Mouse (Mus musculus) liver, embryonic 12.5 days (tissue): ENCODE measurements around the gene Olfr1425. TPM values are rescaled to one million over a fixed set of nuclear protein-coding genes. Genes with fewer than 3 reads are reported as not detected.

ENCODE experiments used
- ATAC-seq: fragments of 200-750 bp; cut with Nextera tagmentation; 2 replicates; pipeline ENCODE4 v1.8.0; 2017; ENCODE audit warnings: moderate number of reproducible peaks, mild to moderate bottlenecking, moderate library complexity
- H3K27ac ChIP-seq: fragments of 300-500 bp; sonication (generic); 2 replicates; pipeline ENCODE4 v1.5.1; 2016; ENCODE audit warnings: mild to moderate bottlenecking
- H3K27me3 ChIP-seq: fragments of 300-500 bp; sonication (generic); replicated peaks from 2 replicates; pipeline ENCODE4 v1.6.1; 2016; ENCODE audit warnings: mild to moderate bottlenecking, moderate library complexity
- H3K36me3 ChIP-seq: fragments of 300-500 bp; sonication (generic); 2 replicates; pipeline ENCODE4 v1.6.1; 2016; ENCODE audit warnings: mild to moderate bottlenecking, moderate library complexity
- H3K4me1 ChIP-seq: fragments of 300-500 bp; sonication (generic); 2 replicates; pipeline ENCODE4 v1.6.1; 2016
- H3K4me2 ChIP-seq: fragments of 300-500 bp; sonication (generic); 2 replicates; pipeline ENCODE4 v1.6.1; 2016; ENCODE audit warnings: mild to moderate bottlenecking, moderate library complexity
- H3K4me3 ChIP-seq: fragments of 300-500 bp; sonication (generic); 2 replicates; pipeline ENCODE4 v1.5.1; 2016; ENCODE audit warnings: mild to moderate bottlenecking, moderate library complexity
- H3K9ac ChIP-seq: fragments of 300-500 bp; sonication (generic); 2 replicates; pipeline ENCODE4 v1.6.1; 2016; ENCODE audit warnings: mild to moderate bottlenecking, moderate library complexity
- H3K9me3 ChIP-seq: fragments of 300-500 bp; sonication (generic); replicated peaks from 2 replicates; pipeline ENCODE4 v1.6.1; 2016; ENCODE audit warnings: mild to moderate bottlenecking, moderate library complexity
- WGBS: fragments of 180-500 bp; shearing (Covaris S2); methylation state at CpG from one replicate; pipeline ENCODE4 v1.1.7; 2016; ENCODE audit not compliant: insufficient replicate concordance; 5-methylcytosine and 5-hydroxymethylcytosine counted together
- polyA plus RNA-seq: library from polyadenylated mRNA; unstranded; fragments of >200 nt; fragmentation: Nextera tagmentation; extraction: Ambion mirVana; gene quantifications from 2 replicates; pipeline ENCODE4 v1.2.1, GENCODE M21; 2016

The Olfr1425 gene
- polyA plus RNA-seq, 1 experiment from 2014 or later = not detected

DNA sequence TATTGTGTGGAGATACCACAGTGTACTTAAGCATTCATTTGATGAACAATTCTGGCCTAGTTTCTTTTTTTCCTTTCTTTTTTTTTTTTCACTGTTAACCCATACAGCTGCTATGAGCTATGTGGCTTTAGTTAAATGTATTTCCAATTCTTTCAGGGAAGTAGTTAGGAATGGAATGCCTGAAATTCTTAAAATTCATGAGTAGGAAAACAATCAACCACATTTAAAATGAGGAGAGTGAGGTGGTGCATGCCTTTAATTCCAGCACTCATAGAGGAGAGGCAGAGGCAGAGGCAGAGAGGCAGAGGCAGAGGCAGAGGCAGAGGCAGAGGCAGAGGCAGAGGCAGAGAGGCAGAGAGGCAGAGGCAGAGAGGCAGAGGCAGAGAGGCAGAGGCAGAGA, 39.8 kb downstream of the Olfr1425 start:
- H3K4me3 ChIP-seq = no peak overlapping the region
- no peaks in the 10 kb centered on the region for H3K9me3 ChIP-seq
- H3K4me2 ChIP-seq = no peak overlapping the region
- H3K27me3 ChIP-seq = no peaks in the 10 kb centered on the region
- H3K27ac ChIP-seq = no peak overlapping the region
- H3K9ac ChIP-seq = no peak overlapping the region
- no peaks in the 10 kb centered on the region for H3K4me1 ChIP-seq
- H3K36me3 ChIP-seq = no peaks in the 10 kb centered on the region
- no peak for ATAC-seq

GRCm38 (mm10) chr19:12026606-12027005, 50.9 kb downstream of the Olfr1425 start:
- Histone ChIP-seq H3K4me3 (no peak overlapping the region), H3K4me1 (0 out of 2 replicates have a peak, but pooled peaks cover 9% of the 10 kb centered on the region), H3K9ac (no peak overlapping the region), H3K27ac (no peak overlapping the region), H3K4me2 (no peak overlapping the region), H3K27me3 (no peaks in the 10 kb centered on the region), H3K36me3 (no peaks in the 10 kb centered on the region), H3K9me3 (no peaks in the 10 kb centered on the region)
- ATAC-seq = no peak
- WGBS = 15% methylated on average over 2 of the region's 2 CpGs

DNA sequence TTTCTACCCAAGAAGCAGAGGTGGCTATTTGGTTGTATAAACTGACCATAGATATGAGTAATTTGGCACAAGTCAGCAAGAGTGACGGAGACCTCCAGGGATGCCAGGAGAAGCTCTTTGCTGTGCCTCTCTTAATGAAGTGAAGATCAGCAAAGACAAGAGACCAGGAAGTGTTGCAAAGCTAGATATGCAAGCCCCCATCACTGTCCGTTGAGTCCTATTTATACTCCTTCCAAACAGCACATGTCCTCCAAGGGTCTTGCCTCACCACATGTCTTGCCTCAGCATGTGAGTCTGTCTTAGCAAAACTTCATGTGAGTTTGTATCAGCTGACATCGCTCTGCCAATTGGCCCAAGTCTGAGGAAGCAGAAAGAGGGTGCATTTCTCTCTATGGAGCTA, 52.2 kb downstream of the Olfr1425 start:
- Histone ChIP-seq H3K9me3 (no peaks in the 10 kb centered on the region), H3K4me2 (no peak overlapping the region), H3K9ac (no peak overlapping the region), H3K4me3 (no peak overlapping the region), H3K36me3 (no peaks in the 10 kb centered on the region), H3K27me3 (no peaks in the 10 kb centered on the region), H3K27ac (no peak overlapping the region), H3K4me1 (0 out of 2 replicates have a peak, but pooled peaks cover 9% of the 10 kb centered on the region)
- WGBS = 37% methylated on average over 3 of the region's 3 CpGs
- no peak for ATAC-seq

DNA sequence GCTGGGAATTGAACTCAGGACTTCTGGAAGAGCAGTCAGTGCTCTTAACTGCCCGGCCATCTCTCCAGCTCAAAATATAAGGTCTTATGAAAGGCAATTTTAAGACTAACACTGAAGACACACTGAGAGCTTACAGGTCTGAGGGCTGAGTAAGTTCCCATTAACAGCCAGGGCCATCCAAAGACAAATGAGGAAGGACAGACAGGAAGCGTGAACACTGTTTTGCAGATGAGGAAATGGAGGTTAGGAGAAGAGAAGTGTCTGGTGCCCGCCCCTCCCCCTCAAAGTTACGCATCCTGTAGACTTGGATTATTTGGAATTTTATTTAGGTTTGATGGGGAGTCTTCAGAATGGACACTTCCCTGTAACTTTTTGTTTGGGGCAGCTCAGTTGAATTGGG, 53.4 kb downstream of the Olfr1425 start:
- H3K27me3 ChIP-seq = no peaks in the 10 kb centered on the region
- H3K36me3 ChIP-seq = no peaks in the 10 kb centered on the region
- no peak overlapping the region for H3K9ac ChIP-seq
- no peaks in the 10 kb centered on the region for H3K9me3 ChIP-seq
- WGBS = 44% methylated on average over 4 of the region's 4 CpGs
- no peak overlapping the region for H3K4me3 ChIP-seq
- H3K4me2 ChIP-seq = no peak overlapping the region
- no peak overlapping the region for H3K27ac ChIP-seq
- H3K4me1 ChIP-seq = 0 out of 2 replicates have a peak, but pooled peaks cover 9% of the 10 kb centered on the region
- no peak for ATAC-seq

Other genes starting within 250 kb of the Olfr1425 start
- gene Olfr1417, start 238.5 kb downstream of the Olfr1425 start, polyA plus RNA-seq = not detected in 2 replicates
- gene Olfr1418, start 216.7 kb downstream of the Olfr1425 start, polyA plus RNA-seq = not detected in 2 replicates
- not detected in 2 replicates for gene Olfr1419, start 202.6 kb downstream of the Olfr1425 start, polyA plus RNA-seq
- gene Olfr1420, start 191.2 kb downstream of the Olfr1425 start, polyA plus RNA-seq = not detected in 2 replicates
- 10.7 and 11.1 TPM in 2 replicates for gene Patl1, start 165.3 kb downstream of the Olfr1425 start, polyA plus RNA-seq
- 2.8 and 3.0 TPM in 2 replicates for gene Osbp, start 111.8 kb downstream of the Olfr1425 start, polyA plus RNA-seq
- 0.02 TPM in 1 of 2 replicates, not detected in the other for gene Olfr1423, start 36.4 kb downstream of the Olfr1425 start, polyA plus RNA-seq
- not detected in 2 replicates for gene Olfr1424, start 15.0 kb downstream of the Olfr1425 start, polyA plus RNA-seq
- not detected in 2 replicates for gene Olfr1426, start 14.3 kb upstream of the Olfr1425 start, polyA plus RNA-seq
- not detected in 2 replicates for gene Olfr1427, start 25.6 kb upstream of the Olfr1425 start, polyA plus RNA-seq
- gene Olfr1428, start 38.2 kb upstream of the Olfr1425 start, polyA plus RNA-seq = not detected in 2 replicates
- gene Olfr76, start 45.5 kb upstream of the Olfr1425 start, polyA plus RNA-seq = not detected in 2 replicates
- gene Olfr1555-ps1, start 92.4 kb upstream of the Olfr1425 start, polyA plus RNA-seq = not detected in 2 replicates
- not detected in 2 replicates for gene Olfr1431, start 122.9 kb upstream of the Olfr1425 start, polyA plus RNA-seq
- not detected in 2 replicates for gene Olfr1432, start 154.9 kb upstream of the Olfr1425 start, polyA plus RNA-seq
- not detected in 2 replicates for gene Olfr262, start 163.9 kb upstream of the Olfr1425 start, polyA plus RNA-seq
- gene Olfr235, start 183.3 kb upstream of the Olfr1425 start, polyA plus RNA-seq = not detected in 2 replicates
- not detected in 2 replicates for gene Olfr1434, start 202.1 kb upstream of the Olfr1425 start, polyA plus RNA-seq
- not detected in 2 replicates for gene Olfr1436, start 221.4 kb upstream of the Olfr1425 start, polyA plus RNA-seq
- gene Olfr1437, start 247.4 kb upstream of the Olfr1425 start, polyA plus RNA-seq = not detected in 2 replicates